Mouse (Mus musculus): Measurements from ENCODE around the gene Cdkn2b.

Cdkn2b gene

DNA sequence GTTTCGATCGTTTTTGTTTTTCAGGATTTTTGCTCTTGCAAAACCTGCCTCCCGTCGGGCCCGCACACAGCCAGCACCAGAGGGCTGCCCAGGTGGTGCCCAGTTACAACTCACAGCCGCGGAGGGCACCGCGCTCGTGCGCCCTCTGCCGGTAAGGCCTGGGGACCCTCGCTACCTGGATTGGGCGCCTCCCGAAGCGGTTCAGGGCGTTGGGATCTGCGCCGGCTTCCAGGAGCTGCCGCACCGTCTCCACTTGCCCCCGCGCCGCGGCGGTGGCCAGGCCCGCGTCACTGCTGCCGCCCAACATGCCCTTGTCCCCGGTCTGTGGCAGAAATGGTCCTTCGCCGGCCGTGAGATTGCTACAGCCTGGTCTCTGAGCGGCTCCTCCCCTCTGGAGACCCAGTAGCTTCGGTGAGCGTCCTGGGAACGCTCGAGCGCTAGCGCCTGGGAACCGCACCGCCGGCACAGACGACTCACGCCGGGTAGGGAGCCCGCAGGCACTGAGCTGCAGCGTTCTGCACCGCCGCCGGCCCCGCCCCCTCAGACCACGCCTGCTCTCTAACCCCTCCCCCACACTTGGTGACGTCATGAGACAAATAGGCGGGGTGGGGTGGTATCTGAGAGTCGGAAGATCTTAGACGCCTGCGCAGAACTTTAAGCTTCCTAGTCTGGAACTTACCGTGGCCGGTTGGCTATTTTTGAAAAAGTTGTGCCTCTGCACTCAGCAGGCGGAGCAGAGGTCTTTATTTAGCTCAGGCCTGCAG lies at the start of gene Cdkn2b:
Gene Cdkn2b, minus strand, starts transcription at position 549 of the 764 bp plus-strand sequence.
- peak; percentile 93 for DNase-seq (ENCODE audit: low spot score)

DNA sequence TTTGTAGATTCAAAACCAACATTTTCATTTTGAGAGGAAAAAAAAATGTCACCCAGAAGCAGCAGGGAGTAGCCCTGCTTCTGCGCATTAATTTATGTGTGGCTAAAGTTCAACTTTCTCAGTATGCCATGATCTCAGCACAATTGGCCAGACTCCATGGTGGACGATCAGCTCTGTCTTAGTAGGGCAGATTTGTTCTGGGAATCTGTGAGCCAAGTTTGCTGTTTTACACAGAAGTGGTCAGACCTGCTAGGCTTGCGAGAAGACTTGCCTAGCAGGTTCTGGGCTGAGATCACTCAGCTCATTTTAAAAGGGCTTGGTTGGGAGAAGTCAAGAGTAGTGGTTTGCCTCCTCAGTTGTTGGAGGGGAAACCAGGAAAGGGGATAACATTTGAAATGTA lies 49.5 kb upstream of the Cdkn2b start:
- DNase-seq (ENCODE audit: low spot score): peak; percentile 10

DNA sequence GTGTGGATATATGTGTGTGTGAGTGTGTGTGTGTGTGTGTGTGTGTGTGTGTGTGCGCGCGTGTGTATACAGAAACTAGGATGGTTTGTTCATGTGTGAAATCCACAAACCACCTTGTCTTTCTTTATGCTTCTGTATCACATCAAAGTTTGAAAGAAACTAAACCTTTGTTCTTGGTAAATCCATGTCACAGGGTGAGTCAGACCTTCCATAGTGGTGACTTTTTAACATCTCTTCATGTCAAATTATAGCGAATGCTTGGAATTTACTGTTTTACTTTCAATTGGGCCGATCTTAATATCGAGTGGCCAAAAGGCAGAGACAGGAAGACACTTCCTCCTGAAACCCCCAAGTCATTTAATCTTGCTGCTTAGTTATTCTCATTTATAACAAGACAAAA lies 48.7 kb upstream of the Cdkn2b start:
- DNase-seq (ENCODE audit: low spot score): no peak

- DNase-seq (ENCODE audit: low spot score): no peak
Observed at GRCm38 (mm10) chr4:89353935-89354334, 43.1 kb upstream of the Cdkn2b start.

- DNase-seq (ENCODE audit: low spot score): no peak
Observed at GRCm38 (mm10) chr4:89353071-89353582, 42.3 kb upstream of the Cdkn2b start.

GRCm38 (mm10) chr4:89351474-89351873 lies 40.6 kb upstream of the Cdkn2b start:
- DNase-seq (ENCODE audit: low spot score): no peak

- no peak for DNase-seq (ENCODE audit: low spot score)
Observed at GRCm38 (mm10) chr4:89350938-89351451, 40.2 kb upstream of the Cdkn2b start.

DNA sequence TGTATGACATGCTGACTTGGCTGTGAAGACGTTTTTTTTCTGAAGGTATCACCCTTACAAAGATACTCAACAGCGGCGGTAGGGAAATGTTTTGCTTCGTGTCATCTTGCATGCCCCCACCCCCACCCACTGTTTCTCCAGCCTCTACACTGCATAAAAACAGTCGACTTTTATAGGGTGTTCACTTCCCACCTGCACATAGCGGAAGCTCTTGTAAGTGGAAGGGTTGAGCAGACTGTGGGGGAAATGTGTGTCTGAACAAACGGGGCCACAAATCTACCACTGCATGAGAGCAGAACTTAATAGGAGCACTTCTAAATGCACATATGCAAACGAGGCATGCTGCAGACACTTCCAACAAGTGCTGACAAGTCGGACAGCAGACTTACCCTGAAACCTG lies 39.6 kb upstream of the Cdkn2b start:
- DNase-seq (ENCODE audit: low spot score): no peak

GRCm38 (mm10) chr4:89348842-89349241 lies 38.0 kb upstream of the Cdkn2b start:
- no peak for DNase-seq (ENCODE audit: low spot score)

- no peak for DNase-seq (ENCODE audit: low spot score)
Observed at GRCm38 (mm10) chr4:89313461-89313860, 2.6 kb upstream of the Cdkn2b start.

DNA sequence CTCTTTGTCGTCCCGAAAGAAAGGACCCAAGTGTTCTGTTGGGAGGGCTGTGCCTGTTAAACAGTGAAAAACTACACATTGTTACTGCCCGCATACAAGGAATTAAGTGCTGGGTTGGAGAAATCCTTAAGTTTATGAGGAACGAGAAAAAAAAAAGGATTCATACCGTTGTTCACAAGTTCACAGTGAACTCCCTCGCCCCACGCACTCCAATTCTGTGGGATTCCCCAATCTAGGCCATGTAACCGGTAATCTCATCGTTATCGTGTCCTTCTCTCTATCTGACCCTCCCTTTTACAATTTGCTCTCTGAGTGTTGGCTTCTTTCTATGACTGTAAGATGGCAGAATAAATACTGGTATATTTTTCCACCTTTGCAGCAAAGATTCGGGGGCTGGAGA lies 843 bp downstream of the Cdkn2b start:
- DNase-seq (ENCODE audit: low spot score): peak; percentile 54

DNA sequence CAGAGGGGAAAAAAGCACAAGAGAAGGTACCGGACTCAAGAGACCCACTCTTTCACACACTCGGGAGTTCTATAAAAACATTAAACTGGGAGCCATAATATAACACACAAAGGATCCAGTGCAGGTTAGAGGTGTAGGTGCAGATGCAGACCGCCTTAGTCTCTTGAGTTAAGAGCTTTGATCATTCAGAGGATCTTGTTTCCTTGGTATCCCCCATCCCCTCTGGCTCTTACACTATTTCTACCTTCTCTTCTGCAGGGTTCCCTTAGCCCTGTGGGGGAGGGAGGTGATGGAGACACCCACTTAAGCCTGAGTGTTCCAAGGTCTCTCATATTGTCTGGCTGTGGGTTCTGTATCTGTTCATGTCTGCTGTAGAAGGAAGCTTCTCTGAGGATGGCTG lies 2.8 kb downstream of the Cdkn2b start:
- no peak for DNase-seq (ENCODE audit: low spot score)

DNA sequence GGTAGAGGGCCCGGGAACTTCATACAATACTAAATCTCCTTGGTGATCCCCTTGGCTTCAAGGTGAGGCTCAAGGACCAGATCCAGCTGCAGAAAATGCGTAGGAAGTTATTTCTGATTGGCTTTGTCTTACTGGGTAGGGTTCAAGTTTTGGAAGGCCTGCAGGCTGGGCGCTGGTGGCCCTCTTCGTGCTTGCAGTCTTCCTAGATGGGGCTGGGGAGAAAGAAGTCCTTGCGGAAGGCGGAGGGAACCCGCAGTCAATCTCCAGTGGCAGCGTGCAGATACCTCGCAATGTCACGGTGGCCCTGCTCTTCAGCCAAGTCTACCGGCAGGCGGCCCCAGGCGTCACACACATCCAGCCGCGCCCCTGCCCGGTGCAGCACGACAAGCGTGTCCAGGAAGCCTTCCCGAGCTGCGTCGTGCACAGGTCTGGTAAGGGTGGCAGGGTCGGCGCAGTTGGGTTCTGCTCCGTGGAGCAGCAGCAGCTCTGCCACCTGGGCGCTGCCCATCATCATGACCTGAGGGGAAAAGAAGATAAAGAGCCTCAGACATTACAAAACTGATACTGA lies 4.0 kb downstream of the Cdkn2b start:
- no peak for DNase-seq (ENCODE audit: low spot score)

DNA sequence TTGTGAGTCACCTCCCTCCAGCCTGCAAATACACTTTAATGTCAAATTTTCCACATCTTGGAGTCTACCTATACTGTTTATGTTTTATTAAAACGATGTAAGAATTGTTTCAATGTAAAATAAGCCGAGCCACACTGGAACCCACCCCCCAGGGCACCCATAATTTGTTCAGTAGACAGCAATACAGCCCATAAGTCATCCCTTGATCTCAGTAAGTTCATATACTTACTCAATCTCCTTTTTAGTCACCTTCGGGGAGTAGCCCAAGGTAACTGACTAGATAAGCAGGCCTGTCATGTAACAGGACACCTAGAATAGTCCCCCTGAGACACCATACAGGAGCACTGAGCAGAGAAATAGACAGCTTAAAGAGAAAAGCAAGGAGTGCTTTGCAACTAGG lies 5.1 kb downstream of the Cdkn2b start:
- DNase-seq (ENCODE audit: low spot score): no peak

DNA sequence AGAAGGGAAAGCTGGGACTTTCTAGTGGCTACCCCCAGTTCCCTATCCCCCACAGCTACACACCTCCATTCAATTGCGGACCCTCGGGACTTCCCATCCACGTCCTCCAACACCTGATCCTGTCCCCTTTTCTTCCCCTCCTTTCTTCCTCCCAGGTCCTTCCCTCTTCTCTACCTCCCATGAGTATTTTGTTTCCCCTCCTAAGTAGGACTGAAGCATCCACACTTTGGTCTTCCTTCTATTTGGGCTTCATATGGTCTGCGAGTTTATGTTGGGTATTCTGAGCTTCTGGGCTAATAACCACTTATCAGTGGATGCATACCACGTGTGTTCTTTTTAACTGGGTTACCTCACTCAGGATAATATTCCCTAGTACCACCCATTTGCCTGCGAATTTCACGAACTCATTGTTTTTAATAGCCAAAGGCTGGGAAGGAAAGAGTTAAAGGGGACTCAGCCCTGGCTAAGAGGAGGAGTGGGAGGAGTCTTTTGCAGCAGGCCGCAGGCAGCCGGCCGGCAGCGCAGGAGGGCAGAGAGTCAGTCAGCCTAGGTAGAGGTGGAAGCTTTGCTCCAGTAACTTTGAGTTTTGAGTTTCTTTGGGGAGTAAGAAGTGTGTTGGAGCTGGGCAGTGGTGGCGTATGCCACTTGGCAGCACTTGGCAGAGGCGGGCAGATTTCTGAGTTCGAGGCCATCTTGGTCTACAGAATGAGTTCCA lies 7.4 kb downstream of the Cdkn2b start:
- no peak for DNase-seq (ENCODE audit: low spot score)

DNA sequence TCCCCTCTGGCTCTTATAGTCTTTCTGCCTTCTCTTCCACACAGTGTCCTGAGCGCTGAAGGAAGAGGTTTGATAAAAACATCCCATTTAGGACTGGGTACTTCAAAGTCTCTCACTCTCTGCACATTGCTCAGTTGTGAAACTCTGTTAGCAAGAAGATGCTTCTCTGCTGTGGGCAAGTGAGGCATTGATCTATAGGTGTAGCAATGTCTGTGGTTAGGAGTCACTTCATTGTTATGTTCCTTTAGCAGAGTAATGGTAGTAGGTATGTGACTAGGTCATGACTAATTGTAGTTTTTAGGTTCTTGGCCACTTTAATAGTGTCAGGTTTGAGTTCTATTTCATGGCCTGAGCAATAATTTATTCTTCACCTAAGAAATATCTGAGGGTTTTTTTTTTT lies 8.7 kb downstream of the Cdkn2b start:
- no peak for DNase-seq (ENCODE audit: low spot score)

DNA sequence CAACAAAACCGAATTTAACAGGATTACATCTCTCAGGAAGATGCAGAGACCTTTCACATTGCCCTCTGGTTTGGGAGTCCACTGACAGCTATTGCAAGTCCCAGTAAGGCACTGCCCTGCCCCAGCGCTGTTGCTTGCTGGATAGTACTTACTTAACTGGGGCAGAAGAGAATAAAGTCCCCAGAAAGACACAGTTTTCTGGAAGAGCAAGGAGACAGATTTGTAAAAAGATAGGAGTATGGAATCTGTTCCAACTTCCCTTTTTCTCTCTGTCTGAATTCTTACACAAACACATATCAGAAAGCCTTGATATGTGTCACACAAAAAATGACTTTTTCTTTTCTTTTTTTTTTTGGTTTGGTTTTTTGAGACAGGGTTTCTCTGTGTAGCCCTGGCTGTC lies 11.1 kb downstream of the Cdkn2b start:
- no peak for DNase-seq (ENCODE audit: low spot score)

GRCm38 (mm10) chr4:89295441-89296220 lies 15.2 kb downstream of the Cdkn2b start:
- peak; percentile 32 for DNase-seq (ENCODE audit: low spot score)

DNA sequence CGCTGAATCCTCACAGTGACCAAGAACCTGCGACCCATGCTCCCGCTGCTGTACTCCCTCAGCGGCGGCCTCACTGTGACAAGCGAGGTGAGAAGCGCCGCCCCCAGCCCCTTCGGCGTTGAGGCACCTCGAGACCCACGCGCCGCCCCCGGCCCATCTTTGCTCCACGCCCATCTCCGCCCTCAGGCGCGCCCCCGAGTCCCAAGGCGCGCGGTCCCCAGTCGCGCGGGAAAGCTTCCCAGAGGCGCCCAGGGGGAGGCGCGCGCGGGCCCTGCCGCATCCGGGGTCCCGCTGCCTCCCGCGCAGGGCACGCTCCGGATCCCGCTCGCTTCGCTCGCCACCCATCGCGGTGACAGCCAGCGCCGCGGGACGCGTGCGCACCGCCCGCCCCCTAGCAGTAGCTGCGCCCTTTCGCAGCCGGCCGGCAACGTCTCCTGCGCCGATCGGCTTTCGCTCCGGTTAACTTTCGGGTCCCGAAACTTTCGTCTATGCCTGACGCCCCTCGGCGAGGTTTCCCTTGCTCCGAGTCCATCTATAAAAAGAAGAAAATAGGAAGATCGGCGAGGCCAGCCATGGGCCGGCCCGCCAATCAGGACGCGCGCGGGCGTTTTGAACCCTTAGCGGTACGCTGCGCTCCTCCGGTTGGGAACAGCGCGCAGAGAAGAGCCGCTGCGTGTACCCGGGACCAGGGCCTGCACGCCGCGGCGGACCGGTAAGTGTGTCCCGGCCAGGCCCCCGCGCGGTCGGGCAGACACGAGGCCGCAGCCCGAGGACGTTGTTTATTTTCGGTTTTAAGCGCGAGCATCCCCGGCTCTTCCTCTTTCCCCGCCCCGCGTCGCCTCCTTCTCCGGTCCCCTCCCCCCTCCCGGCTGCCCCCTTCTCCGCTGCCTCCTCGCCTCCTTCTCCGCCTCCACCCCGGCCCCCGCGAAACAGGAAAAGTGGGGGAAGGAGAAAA lies 16.1 kb downstream of the Cdkn2b start, which contains the start of gene Cdkn2a:
Gene Cdkn2a, minus strand, starts transcription at position 168 of the 955 bp plus-strand sequence.
- DNase-seq (ENCODE audit: low spot score): peak; percentile 87

DNA sequence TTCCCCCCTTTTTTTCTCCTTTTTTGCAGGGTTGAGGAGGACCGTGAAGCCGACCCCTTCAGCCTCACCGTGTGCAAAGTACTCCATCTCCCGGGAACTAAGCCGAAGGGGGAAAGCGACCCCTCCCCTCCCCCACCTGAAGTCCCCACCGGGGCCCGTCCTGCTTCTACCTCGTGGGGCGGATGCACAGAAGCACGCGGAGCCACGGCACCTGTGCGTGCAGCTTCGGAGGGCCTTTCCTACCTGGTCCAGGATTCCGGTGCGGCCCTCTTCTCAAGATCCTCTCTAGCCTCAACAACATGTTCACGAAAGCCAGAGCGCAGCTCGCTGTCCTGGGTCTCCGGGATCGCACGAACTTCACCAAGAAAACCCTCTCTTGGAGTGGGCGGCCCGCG lies 16.8 kb downstream of the Cdkn2b start:
- DNase-seq (ENCODE audit: low spot score): no peak

DNA sequence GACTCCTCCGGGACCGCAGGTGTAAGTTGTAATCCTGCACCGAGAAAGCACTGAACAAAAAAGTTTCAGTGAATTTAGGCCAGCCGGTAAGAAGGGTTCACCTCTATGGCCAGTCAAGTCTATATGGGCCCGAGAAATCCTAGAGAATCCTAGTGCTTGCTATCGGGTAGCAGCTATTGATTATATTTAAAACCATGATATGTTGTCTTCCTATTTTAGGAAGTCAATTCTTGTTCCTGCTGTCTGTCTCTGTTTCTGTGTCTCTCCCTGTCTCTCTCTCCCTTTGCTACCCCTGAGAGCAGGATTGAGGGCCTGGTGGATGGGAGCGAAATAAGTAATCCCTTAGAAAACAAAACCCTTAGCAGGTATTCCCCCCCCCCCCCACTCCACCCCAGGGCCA lies 17.3 kb downstream of the Cdkn2b start:
- DNase-seq (ENCODE audit: low spot score): no peak

Data from testis, postnatal 14 days (tissue).